8 mouse cellular contexts compared by ENCODE assay signal in the genomic region with DNA sequence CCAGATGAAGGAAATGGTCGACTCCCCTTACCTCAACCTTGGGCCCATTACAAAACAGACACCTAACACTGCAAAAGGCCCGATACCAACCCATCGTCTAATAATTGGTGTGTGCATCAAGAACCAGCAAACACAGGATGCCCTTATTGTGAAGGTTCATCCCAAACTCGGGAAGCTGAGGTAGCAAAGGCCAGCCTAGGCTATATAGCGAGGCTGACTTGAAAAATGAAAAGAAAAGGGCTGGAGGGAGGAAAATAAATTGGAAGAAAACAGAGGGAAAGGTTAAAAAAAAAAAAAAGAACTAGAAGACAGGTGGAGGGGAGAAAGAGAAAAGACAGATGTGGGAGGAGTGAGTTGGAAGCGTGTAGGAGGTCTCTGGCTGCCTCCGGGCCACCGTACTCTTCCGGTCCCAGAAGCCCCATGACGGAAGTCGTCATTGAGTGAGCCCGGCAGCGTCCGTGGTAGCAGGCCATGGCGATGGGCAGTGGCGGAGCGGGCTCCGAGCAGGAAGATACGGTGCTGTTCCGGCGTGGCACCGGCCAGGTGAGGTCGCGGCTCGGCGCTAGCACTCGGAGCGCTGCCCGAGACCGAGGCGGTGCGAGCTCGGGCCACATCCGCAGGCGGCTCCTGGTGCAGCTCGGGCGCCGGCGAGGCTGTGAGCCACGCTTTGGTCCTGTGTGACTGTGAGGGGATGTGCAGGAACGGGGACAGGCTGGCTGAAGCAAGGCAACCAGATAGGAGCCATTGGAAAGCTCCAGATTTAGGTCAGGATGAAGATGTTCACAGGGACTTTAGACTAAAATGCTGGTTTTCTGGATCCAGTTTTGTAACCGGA. TPM values are rescaled to one million over a fixed set of nuclear protein-coding genes. Genes with fewer than 3 reads are reported as not detected.
A peak's percentile ranks its signal among the peaks of the same experiment; 100 is the strongest.
DNase-seq lines count a peak whose midpoint lies in the region; ATAC-seq lines count a peak whose summit lies in the region.

A gene (plus strand): TSS at position 430 of the 835 bp plus-strand sequence.

- 0 out of 2 replicates have a peak within 1 kb of the TSS, but pooled peaks have one; percentile 44 for H3K27ac ChIP-seq in hindbrain, embryonic 12.5 days

- no peaks in the 10 kb centered on the region for H3K9me3 ChIP-seq in hindbrain, embryonic 12.5 days (replicated peaks)

- DNase-seq in NIH3T3 (ENCODE audit: low read depth): peak; percentile 92
- DNase-seq in cerebellum, postnatal 10 days: peak; percentile 94 to 95
- DNase-seq in frontal cortex, postnatal 10 days (ENCODE audit: low spot score in 2 of 2): peak; percentile 86 to 93
- peak; percentile 89 to 96 for DNase-seq in layer of hippocampus, postnatal 14 days (ENCODE audit: low spot score in 2 of 2)
- DNase-seq in lung, postnatal 14 days: peak; percentile 92
- DNase-seq in retina, adult 2 months (ENCODE audit: low read depth, low spot score): peak; percentile 90
- peak; percentile 88 to 89 for DNase-seq in thymus, postnatal 36 days

- peak within 1 kb of the TSS; percentile 96 for H3K4me2 ChIP-seq in hindbrain, embryonic 12.5 days (replicated peaks)

- peaks cover 28% of the 10 kb centered on the region for H3K36me3 ChIP-seq in hindbrain, embryonic 12.5 days

- peak; percentile 97 for ATAC-seq in hindbrain, embryonic 12.5 days (ENCODE audit: low FRiP score)

- peak within 1 kb of the TSS; percentile 83 for H3K9ac ChIP-seq in hindbrain, embryonic 12.5 days

- H3K4me3 ChIP-seq in hindbrain, embryonic 12.5 days: peak within 1 kb of the TSS; percentile 97

- 5% methylated on average over 42 of the region's 42 CpGs for WGBS in hindbrain, embryonic 12.5 days

- H3K4me1 ChIP-seq in hindbrain, embryonic 12.5 days: peaks cover 13% of the 10 kb centered on the region

- H3K27me3 ChIP-seq in hindbrain, embryonic 12.5 days: no peaks in the 10 kb centered on the region

RNA-seq across cellular contexts. Expression of the gene that starts here (rescaled TPM):
- 52.7 and 53.8 TPM in 2 replicates for polyA plus RNA-seq in hindbrain, embryonic 12.5 days (2016; fragmentation: Nextera tagmentation; extraction: Ambion mirVana)
- total RNA-seq in layer of hippocampus, postnatal 14 days (2021): 10 to 100 TPM; 33.3 to 34.6 TPM

Comparison
In these comparisons a context has a peak if more than half of its experiments do, and no peak if none do; other contexts are left out.
1. Peak in every context shown above with its lines: DNase-seq, ATAC-seq, H3K4me3 ChIP-seq and H3K27ac ChIP-seq.